Mouse (Mus musculus): ENCODE results near the gene Rps6kl1.

DNA sequence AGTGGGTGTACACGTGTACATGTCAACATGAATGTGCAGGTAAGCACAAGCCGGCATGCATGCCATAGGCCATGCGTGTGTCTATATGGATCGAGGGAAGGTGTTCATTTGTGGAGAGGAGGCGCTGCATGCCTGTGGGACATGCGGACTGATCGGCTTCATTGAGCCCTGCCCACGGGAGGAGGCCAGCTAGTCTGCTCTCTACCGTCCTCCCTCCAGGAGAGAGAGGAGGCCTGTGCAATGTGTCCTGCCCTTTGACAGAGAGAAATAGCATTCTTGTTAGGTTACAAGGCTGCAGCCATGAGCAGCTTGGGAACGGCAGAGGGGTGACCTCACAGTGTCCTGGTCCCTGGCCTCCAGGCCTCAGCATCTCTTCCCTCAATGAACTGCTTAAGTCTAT is 45.1 kb upstream of the Rps6kl1 start:
- no peak for TF ChIP-seq RAD21 (IDR thresholded peaks at IDR 0.05; ENCODE audit: low read depth, low read length)
- TF ChIP-seq POLR2A (IDR thresholded peaks at IDR 0.05; ENCODE audit: low read depth, low read length), result no peak
- TF ChIP-seq POLR2AphosphoS2 (IDR thresholded peaks at IDR 0.05; ENCODE audit: low read depth, low read length), result no peak
- no peak for TF ChIP-seq GABPA (IDR thresholded peaks at IDR 0.05; ENCODE audit: insufficient replicate concordance, low read depth, low read length)
- TF ChIP-seq EP300 (IDR thresholded peaks at IDR 0.05; ENCODE audit: low read length), result no peak
- TF ChIP-seq CTCF (conservative IDR thresholded peaks at IDR 0.05 in 1 of 2, IDR thresholded peaks at IDR 0.05 in 1 of 2; ENCODE audit: low read depth in 2 of 2, low read length in 2 of 2), result no peak
- TF ChIP-seq CHD2 (IDR thresholded peaks at IDR 0.05; ENCODE audit: low read length), result no peak
- no peak for TF ChIP-seq MAZ (IDR thresholded peaks at IDR 0.05; ENCODE audit: low read depth, low read length)
- no peak for TF ChIP-seq USF1 (IDR thresholded peaks at IDR 0.05; ENCODE audit: low read depth, low read length)
- no peak for TF ChIP-seq ZC3H11A (IDR thresholded peaks at IDR 0.05; ENCODE audit: low read depth, low read length)
